Mouse (Mus musculus): ENCODE data around the gene Tmem74b.

Tmem74b gene

GRCm38 (mm10) chr2:151742084-151742483 lies 40.3 kb downstream of the Tmem74b start:
- no peak for DNase-seq (ENCODE audit: low spot score)

- no peak for DNase-seq (ENCODE audit: low spot score)
These were observed 41.3 kb downstream of the Tmem74b start for GRCm38 (mm10) chr2:151742850-151743679.

- no peak for DNase-seq (ENCODE audit: low spot score)
These were observed 42.0 kb downstream of the Tmem74b start, which contains the start of gene Psmf1 for GRCm38 (mm10) chr2:151743845-151744244. Psmf1 (minus strand) TSS chr2:151744186.

- DNase-seq (ENCODE audit: low spot score): peak; percentile 95
These were observed 46.3 kb downstream of the Tmem74b start for GRCm38 (mm10) chr2:151747847-151748705.

GRCm38 (mm10) chr2:151751330-151751729 lies 49.5 kb downstream of the Tmem74b start:
- DNase-seq (ENCODE audit: low spot score): no peak

- peak; percentile 50 for DNase-seq (ENCODE audit: low spot score)
These were observed 54.7 kb downstream of the Tmem74b start for GRCm38 (mm10) chr2:151756277-151757061.

GRCm38 (mm10) chr2:151757451-151757850 lies 55.6 kb downstream of the Tmem74b start:
- DNase-seq (ENCODE audit: low spot score): no peak

GRCm38 (mm10) chr2:151758806-151759353 lies 57.1 kb downstream of the Tmem74b start:
- peak; percentile 33 for DNase-seq (ENCODE audit: low spot score)

Data from embryo, embryonic 10.5 days (tissue).